Mouse (Mus musculus): ENCODE measurements around the gene Cfap54. TPM values are rescaled to one million over a fixed set of nuclear protein-coding genes. Genes with fewer than 3 reads are reported as not detected.

The Cfap54 gene
- polyA plus RNA-seq, 1 experiment from 2014 or later: 0.48 TPM

GRCm38 (mm10) chr10:92933616-92934015, 147.8 kb downstream of the Cfap54 start:
- Histone ChIP-seq H3K27ac (no peak overlapping the region), H3K9me3 (no peaks in the 10 kb centered on the region), H3K9ac (replicated peaks) (no peak overlapping the region), H3K27me3 (no peaks in the 10 kb centered on the region), H3K4me2 (no peak overlapping the region), H3K4me1 (replicated peaks) (peaks cover 21% of the 10 kb centered on the region), H3K36me3 (no peaks in the 10 kb centered on the region), H3K4me3 (replicated peaks) (no peak overlapping the region)
- 82% methylated on average over 6 of the region's 6 CpGs for WGBS
- ATAC-seq (ENCODE audit: insufficient number of reproducible peaks, insufficient read depth, low FRiP score, low TSS enrichment, low read depth): no peak

GRCm38 (mm10) chr10:92932464-92932863, 149.0 kb downstream of the Cfap54 start:
- no peak overlapping the region for H3K4me2 ChIP-seq
- H3K27ac ChIP-seq: no peak overlapping the region
- no peaks in the 10 kb centered on the region for H3K36me3 ChIP-seq
- H3K4me3 ChIP-seq (replicated peaks): no peak overlapping the region
- no peak overlapping the region for H3K9ac ChIP-seq (replicated peaks)
- H3K4me1 ChIP-seq (replicated peaks): peaks cover 10% of the 10 kb centered on the region
- no peaks in the 10 kb centered on the region for H3K9me3 ChIP-seq
- no peaks in the 10 kb centered on the region for H3K27me3 ChIP-seq
- ATAC-seq (ENCODE audit: insufficient number of reproducible peaks, insufficient read depth, low FRiP score, low TSS enrichment, low read depth): no peak
- 93% methylated on average over 12 of the region's 12 CpGs for WGBS

GRCm38 (mm10) chr10:92930036-92930435, 151.4 kb downstream of the Cfap54 start:
- no peak for ATAC-seq (ENCODE audit: insufficient number of reproducible peaks, insufficient read depth, low FRiP score, low TSS enrichment, low read depth)
- Histone ChIP-seq H3K9me3 (no peaks in the 10 kb centered on the region), H3K4me1 (replicated peaks) (peaks cover 6% of the 10 kb centered on the region), H3K27ac (no peak overlapping the region), H3K27me3 (no peaks in the 10 kb centered on the region), H3K4me2 (no peak overlapping the region), H3K4me3 (replicated peaks) (no peak overlapping the region), H3K36me3 (no peaks in the 10 kb centered on the region), H3K9ac (replicated peaks) (no peak overlapping the region)
- 52% methylated on average over 1 of the region's 1 CpGs for WGBS

GRCm38 (mm10) chr10:92928256-92928655, 153.2 kb downstream of the Cfap54 start:
- H3K36me3 ChIP-seq: no peaks in the 10 kb centered on the region
- H3K4me3 ChIP-seq (replicated peaks): no peak overlapping the region
- H3K4me1 ChIP-seq (replicated peaks): no peaks in the 10 kb centered on the region
- H3K9me3 ChIP-seq: no peaks in the 10 kb centered on the region
- H3K9ac ChIP-seq (replicated peaks): no peak overlapping the region
- 87% methylated on average over 3 of the region's 3 CpGs for WGBS
- no peak overlapping the region for H3K27ac ChIP-seq
- H3K4me2 ChIP-seq: no peak overlapping the region
- ATAC-seq (ENCODE audit: insufficient number of reproducible peaks, insufficient read depth, low FRiP score, low TSS enrichment, low read depth): no peak
- no peaks in the 10 kb centered on the region for H3K27me3 ChIP-seq

GRCm38 (mm10) chr10:92918551-92918950, 162.9 kb downstream of the Cfap54 start:
- Histone ChIP-seq H3K36me3 (no peaks in the 10 kb centered on the region), H3K4me1 (replicated peaks) (no peaks in the 10 kb centered on the region), H3K9me3 (no peaks in the 10 kb centered on the region), H3K4me2 (no peak overlapping the region), H3K9ac (replicated peaks) (no peak overlapping the region), H3K4me3 (replicated peaks) (no peak overlapping the region), H3K27me3 (no peaks in the 10 kb centered on the region), H3K27ac (no peak overlapping the region)
- WGBS: 89% methylated on average over 1 of the region's 1 CpGs
- ATAC-seq (ENCODE audit: insufficient number of reproducible peaks, insufficient read depth, low FRiP score, low TSS enrichment, low read depth): no peak

- H3K27me3 ChIP-seq: no peaks in the 10 kb centered on the region
- ATAC-seq (ENCODE audit: insufficient number of reproducible peaks, insufficient read depth, low FRiP score, low TSS enrichment, low read depth): no peak
- WGBS: 59% methylated on average over 6 of the region's 6 CpGs
- H3K9me3 ChIP-seq: no peaks in the 10 kb centered on the region
- H3K4me1 ChIP-seq (replicated peaks): no peaks in the 10 kb centered on the region
- no peak overlapping the region for H3K4me2 ChIP-seq
- H3K27ac ChIP-seq: no peak overlapping the region
- no peak overlapping the region for H3K4me3 ChIP-seq (replicated peaks)
- no peak overlapping the region for H3K9ac ChIP-seq (replicated peaks)
- H3K36me3 ChIP-seq: no peaks in the 10 kb centered on the region
Measured at GRCm38 (mm10) chr10:92907246-92907645, 174.2 kb downstream of the Cfap54 start.

GRCm38 (mm10) chr10:92888466-92888865, 193.0 kb downstream of the Cfap54 start:
- ATAC-seq (ENCODE audit: insufficient number of reproducible peaks, insufficient read depth, low FRiP score, low TSS enrichment, low read depth): no peak

GRCm38 (mm10) chr10:92878000-92878399, 203.4 kb downstream of the Cfap54 start:
- Histone ChIP-seq H3K9ac (replicated peaks) (no peak overlapping the region), H3K36me3 (no peaks in the 10 kb centered on the region), H3K4me1 (replicated peaks) (no peaks in the 10 kb centered on the region), H3K27ac (no peak overlapping the region), H3K4me2 (no peak overlapping the region), H3K27me3 (no peaks in the 10 kb centered on the region), H3K4me3 (replicated peaks) (no peak overlapping the region), H3K9me3 (no peaks in the 10 kb centered on the region)
- WGBS: 75% methylated on average over 3 of the region's 3 CpGs
- no peak for ATAC-seq (ENCODE audit: insufficient number of reproducible peaks, insufficient read depth, low FRiP score, low TSS enrichment, low read depth)

More at GRCm38 (mm10) chr10:92888466-92888865, 193.0 kb downstream of the Cfap54 start:
- Histone ChIP-seq H3K4me1 (replicated peaks) (no peaks in the 10 kb centered on the region), H3K9me3 (no peaks in the 10 kb centered on the region), H3K9ac (replicated peaks) (no peak overlapping the region), H3K36me3 (no peaks in the 10 kb centered on the region), H3K4me3 (replicated peaks) (no peak overlapping the region), H3K27ac (no peak overlapping the region), H3K27me3 (no peaks in the 10 kb centered on the region), H3K4me2 (no peak overlapping the region)
- WGBS: 79% methylated on average over 6 of the region's 6 CpGs

- Histone ChIP-seq H3K27ac (no peak overlapping the region), H3K36me3 (no peaks in the 10 kb centered on the region), H3K4me3 (replicated peaks) (no peak overlapping the region), H3K9me3 (no peaks in the 10 kb centered on the region), H3K27me3 (no peaks in the 10 kb centered on the region), H3K9ac (replicated peaks) (no peak overlapping the region), H3K4me1 (replicated peaks) (no peaks in the 10 kb centered on the region), H3K4me2 (no peak overlapping the region)
- no peak for ATAC-seq (ENCODE audit: insufficient number of reproducible peaks, insufficient read depth, low FRiP score, low TSS enrichment, low read depth)
- WGBS: 90% methylated on average over 9 of the region's 9 CpGs
Measured at GRCm38 (mm10) chr10:92840980-92841379, 240.4 kb downstream of the Cfap54 start.

GRCm38 (mm10) chr10:92837572-92837971, 243.8 kb downstream of the Cfap54 start:
- Histone ChIP-seq H3K27me3 (no peaks in the 10 kb centered on the region), H3K4me2 (no peak overlapping the region), H3K36me3 (no peaks in the 10 kb centered on the region), H3K4me3 (replicated peaks) (no peak overlapping the region), H3K4me1 (replicated peaks) (no peaks in the 10 kb centered on the region), H3K9ac (replicated peaks) (no peak overlapping the region), H3K9me3 (no peaks in the 10 kb centered on the region), H3K27ac (no peak overlapping the region)
- 88% methylated on average over 5 of the region's 5 CpGs for WGBS
- no peak for ATAC-seq (ENCODE audit: insufficient number of reproducible peaks, insufficient read depth, low FRiP score, low TSS enrichment, low read depth)

GRCm38 (mm10) chr10:92837045-92837444, 244.4 kb downstream of the Cfap54 start:
- no peaks in the 10 kb centered on the region for H3K9me3 ChIP-seq
- no peak overlapping the region for H3K27ac ChIP-seq
- H3K4me1 ChIP-seq (replicated peaks): no peaks in the 10 kb centered on the region
- H3K27me3 ChIP-seq: no peaks in the 10 kb centered on the region
- no peaks in the 10 kb centered on the region for H3K36me3 ChIP-seq
- H3K9ac ChIP-seq (replicated peaks): no peak overlapping the region
- H3K4me2 ChIP-seq: no peak overlapping the region
- 74% methylated on average over 2 of the region's 2 CpGs for WGBS
- H3K4me3 ChIP-seq (replicated peaks): no peak overlapping the region
- ATAC-seq (ENCODE audit: insufficient number of reproducible peaks, insufficient read depth, low FRiP score, low TSS enrichment, low read depth): no peak

GRCm38 (mm10) chr10:92821499-92821898, 259.9 kb downstream of the Cfap54 start:
- H3K27me3 ChIP-seq: no peaks in the 10 kb centered on the region
- no peak for ATAC-seq (ENCODE audit: insufficient number of reproducible peaks, insufficient read depth, low FRiP score, low TSS enrichment, low read depth)
- no peak overlapping the region for H3K4me3 ChIP-seq (replicated peaks)
- H3K4me1 ChIP-seq (replicated peaks): no peaks in the 10 kb centered on the region
- 90% methylated on average over 4 of the region's 4 CpGs for WGBS
- no peaks in the 10 kb centered on the region for H3K9me3 ChIP-seq
- H3K27ac ChIP-seq: no peak overlapping the region
- H3K9ac ChIP-seq (replicated peaks): no peak overlapping the region
- H3K4me2 ChIP-seq: no peak overlapping the region
- no peaks in the 10 kb centered on the region for H3K36me3 ChIP-seq
